Mouse (Mus musculus) ovary, postnatal 36 days (tissue): ENCODE results near the gene Grik4.

Experiments used
- DNase-seq: peaks from one replicate; pipeline ENCODE4 v3.0.0; 2022; ENCODE audit warnings: low spot score, mixed read lengths

Grik4 gene

DNA sequence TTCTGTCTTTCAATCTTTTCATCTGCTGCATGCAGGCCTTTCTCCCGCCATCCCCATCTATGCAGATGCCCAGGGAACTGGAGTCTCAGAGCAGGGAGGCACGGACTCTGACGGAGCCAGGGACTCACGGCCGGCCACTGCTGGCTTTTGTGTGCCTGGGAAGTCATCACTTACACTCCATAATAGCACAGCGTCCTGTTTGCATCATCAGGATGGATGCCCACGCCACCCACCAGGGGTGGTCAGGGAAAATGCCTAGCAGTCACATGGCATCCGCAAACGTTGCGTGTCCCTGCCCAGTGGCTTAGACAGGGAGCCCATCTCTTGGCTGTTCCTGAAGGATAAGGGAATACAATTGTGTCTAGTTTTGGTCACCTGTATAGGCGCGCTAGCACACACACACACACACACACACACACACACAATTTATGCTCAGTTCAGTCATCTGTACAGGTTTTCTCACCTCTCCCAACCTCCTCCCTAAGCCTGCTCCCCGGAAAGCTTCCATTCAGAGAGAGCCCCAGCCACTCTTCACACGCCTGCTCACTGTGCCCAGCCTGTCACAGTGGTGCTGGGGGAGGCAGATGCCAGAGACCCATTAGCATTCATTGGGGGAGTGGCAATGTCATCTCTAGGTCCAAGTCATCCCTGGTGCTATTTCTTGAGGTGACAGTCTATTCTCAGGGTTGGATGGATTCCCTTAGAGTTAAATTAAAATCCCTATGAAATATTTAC is 370.5 kb downstream of the Grik4 start:
- DNase-seq = no peak

DNA sequence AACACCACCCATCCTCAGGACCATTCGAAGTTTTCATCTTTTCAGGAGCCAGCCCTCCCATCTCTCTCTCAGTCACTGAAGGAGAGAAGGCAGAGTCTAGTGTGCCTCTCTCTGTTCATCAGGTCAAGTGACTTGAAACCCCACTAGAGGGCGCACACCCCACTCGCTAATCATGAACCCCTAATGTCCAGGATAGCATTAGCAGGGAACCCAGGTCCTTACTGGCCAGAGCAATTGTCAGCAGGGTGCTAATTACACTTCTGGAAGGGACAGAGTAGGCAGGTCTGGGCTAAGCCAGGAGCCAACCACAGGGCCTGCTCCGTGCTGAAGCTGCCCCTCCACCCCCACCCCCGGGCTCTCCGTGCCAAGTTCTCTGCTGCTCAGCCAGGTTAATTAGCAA is 371.1 kb downstream of the Grik4 start:
- peak; percentile 50 for DNase-seq

DNA sequence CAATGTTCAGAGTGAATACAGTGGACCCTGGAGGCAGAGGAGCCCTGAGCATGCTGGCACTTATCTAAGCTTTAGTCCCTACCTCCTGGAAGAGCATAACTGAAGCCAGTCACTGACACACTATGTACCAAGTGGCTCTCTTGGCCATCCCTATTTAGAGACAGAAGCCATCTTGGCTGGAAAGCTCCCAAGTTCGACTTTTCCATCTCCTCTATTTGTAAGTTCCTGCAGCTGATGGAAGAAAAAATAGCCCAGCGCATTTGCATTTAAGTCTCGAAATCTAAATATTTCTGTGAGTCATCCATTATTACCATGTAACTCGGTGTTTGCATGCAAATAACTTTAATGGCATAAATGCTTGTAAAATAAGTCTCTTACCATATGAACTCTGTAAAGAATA is 378.4 kb downstream of the Grik4 start:
- DNase-seq = no peak

DNA sequence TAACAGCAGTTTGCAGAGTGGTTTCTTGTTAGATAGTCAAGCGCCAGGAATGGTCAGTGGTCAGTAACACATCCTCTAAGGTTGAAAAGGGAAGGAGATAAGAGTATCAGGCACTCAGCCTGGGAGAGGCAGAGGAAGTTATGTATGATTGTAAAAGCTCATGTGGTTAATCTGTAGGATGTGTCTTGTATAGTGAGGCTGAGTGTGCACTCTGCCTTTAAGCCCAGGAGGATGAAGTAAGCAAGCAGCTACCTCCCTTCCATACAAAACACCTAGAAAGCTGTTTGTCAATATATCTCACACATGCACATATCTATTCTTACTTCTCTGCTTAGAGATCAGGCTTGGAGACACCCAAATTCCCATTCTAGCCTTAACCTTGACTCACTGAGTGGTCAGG is 389.1 kb downstream of the Grik4 start:
- no peak for DNase-seq

DNA sequence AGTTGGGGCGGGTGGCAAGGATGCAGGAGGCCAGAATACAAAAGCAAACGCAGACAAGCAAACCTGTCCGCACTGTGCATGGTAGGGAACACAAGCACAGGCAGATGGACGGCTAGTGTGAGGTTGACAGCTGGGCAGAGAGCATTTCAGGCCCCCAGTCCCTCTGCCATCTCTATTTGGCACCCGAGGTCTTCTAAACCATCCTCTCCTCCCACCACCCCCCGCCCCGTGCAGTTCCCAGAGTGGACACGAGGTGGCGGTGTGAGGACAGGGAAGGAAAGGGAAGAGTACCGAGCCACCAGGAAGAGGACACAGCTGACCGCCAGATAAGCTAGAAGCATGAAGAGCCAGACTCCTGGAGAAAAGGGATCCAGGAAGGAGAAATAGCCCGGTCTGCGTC is 394.2 kb downstream of the Grik4 start:
- peak; percentile 69 for DNase-seq

DNA sequence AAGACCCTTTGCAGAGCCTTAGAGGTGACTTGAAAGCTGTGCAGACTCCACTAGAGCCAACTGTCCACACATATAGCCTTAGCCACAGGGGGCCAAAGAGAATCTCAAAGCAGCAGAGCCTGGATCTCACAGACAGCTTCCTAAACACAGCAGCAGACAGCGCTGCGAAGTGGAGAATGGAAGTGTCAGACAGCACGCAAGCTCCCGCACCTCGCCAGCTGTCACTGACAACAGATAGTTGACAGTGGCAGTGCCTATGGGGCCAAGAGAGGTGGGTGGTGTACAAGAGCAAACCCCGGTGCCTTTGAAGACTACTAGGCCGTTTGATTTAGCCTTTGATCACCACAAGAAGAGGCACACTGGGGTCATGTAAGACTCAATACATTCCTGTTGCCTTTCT is 395.3 kb downstream of the Grik4 start:
- DNase-seq = no peak

- DNase-seq = no peak
Measured at GRCm38 (mm10) chr9:42544521-42544920, 399.8 kb downstream of the Grik4 start.

DNA sequence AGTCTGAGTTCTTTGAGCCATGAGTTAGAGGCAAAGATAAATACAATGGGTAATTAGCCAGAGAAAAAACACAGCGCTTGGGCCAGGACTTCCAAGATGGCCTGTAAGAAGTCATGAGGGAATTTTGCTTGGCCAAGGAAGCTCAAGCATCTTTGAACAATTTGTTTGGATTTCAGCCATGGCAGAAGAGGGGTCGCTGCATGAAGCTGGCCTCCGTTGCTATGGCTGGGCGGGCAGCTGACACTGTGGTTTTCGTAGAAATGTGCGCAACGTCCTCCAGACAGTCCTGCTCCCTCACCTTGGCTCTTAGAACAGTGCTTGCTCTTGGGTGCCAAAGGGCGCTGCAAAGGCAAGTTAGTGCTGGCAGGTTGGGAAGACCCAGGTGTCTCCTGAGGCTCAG is 410.8 kb downstream of the Grik4 start:
- no peak for DNase-seq

DNA sequence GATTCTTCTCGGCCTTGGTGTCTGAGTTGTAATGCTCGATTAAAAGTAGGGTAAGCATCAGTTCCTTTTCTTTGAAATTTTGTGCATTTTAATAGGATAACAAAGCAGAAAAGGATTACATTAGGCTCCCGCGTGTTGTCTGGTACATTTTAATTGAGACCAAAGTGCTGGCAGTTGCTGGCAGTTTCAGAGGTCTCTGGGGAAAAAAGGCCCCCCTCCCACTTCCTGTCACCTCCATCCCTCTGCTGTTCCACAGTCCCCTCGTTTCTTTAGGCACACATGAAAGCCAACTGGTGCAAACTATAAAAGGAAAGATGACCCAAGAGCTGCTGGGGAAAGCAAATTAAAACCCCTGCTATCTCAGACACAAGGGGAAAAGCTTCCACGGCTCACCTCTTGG is 411.3 kb downstream of the Grik4 start:
- no peak for DNase-seq

DNA sequence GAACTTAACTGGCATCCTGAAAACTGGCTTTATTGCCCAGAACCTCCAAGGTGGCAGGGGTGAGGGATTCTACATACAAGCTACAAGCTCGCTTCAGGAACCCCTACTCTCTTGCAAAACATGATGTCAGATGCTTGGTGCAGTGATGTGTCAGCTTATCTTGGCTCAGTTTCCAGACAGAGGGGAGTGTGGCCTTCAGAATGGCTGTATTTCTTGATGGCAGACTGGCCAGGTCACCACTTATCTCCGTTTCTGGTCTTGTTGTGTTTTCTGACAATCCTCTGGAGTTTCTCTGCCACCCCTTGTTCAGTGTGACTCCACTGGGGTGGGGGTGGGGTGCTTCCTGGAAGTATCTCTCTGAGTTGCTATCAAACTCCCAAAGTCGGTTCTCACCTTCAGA is 412.3 kb downstream of the Grik4 start:
- DNase-seq = no peak

- no peak for DNase-seq
Measured at GRCm38 (mm10) chr9:42530221-42531152, 413.8 kb downstream of the Grik4 start.

DNA sequence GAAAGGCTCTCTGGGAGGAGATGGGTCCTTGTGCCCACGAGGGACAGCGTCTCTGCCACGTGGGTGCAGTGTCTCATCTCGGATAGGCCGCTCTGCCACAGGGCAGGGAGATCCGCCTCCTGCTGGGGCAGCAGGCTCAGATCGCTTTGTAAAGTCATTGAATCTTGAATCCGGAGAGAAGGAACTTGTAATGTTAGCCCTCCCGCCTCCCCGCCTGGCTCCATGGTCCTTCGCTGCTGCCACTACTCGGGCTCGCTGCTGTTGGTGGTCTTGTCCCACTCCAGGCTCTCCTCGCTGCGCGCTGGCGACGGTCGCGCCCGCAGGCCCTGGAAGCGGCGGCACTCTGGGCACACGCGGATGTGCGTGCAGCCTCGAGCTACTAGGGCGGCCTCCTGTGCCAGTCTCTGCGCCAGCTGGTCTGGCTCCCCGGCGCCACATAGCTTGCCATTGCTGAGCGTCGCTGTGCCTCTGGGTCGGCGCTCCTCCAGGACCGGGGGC is 423.7 kb downstream of the Grik4 start:
- peak; percentile 44 for DNase-seq

DNA sequence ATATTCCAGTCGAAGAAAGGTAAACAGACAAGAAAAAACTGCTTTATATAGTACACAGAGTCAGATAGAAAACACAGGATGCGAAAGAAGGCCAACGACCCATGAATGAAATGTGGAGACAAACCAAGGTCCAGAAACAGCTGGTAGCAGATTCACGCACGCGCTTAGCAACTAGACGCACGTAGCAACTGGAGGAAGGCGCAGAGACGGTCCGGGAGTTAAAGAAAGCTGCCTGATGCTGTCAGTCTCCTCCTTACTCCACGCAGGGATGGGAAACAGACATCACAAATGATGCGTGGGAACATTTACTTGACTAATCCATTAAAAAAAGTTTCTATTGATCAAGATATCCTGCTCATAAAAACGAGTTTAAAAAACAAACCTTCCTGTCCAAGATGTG is 426.1 kb downstream of the Grik4 start:
- DNase-seq = no peak

DNA sequence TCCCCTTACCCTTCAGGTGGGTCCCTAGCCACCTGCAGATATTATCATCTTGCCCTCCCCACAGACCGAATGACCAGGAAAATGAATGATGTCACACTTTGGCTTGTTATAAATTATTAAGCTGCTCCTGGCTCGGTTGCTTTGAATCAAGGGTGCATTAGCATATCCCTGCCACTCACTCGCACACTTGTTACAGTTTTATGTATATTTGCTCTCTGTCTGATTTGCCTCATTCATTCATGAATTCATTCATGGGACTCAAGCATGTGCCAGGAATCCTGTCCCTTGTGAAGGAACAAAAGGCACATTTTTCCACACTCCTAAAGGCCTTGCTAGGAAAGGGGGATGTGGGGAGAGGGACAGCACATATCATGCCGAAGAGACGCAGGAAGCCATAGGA is 431.1 kb downstream of the Grik4 start:
- no peak for DNase-seq

DNA sequence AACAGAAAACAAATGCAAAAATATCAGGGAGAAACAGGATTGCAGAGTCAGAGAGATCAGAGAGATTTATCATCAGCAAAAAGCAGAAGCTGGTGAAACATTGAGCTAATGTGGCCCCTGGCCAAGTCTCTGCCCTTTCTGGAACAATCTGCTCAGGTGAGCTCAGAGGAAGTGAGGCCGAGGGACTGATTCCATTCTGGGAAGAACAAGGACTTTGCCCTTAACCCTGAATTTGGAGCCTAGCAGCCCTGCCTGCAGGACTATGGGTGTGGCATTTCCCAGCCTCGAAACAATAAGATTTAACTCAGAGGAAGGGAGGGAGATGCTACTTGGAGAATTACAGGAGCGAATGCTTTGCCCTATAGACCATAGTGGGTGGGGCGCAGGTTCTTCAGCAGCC is 432.0 kb downstream of the Grik4 start:
- no peak for DNase-seq

GRCm38 (mm10) chr9:42508235-42508634 is 436.1 kb downstream of the Grik4 start:
- DNase-seq = no peak

- no peak for DNase-seq
Measured at GRCm38 (mm10) chr9:42507709-42508108, 436.6 kb downstream of the Grik4 start, which contains the start of gene Tbcel. TSS of gene Tbcel (minus strand) at chr9:42507809.

GRCm38 (mm10) chr9:42507022-42507421 is 437.3 kb downstream of the Grik4 start:
- no peak for DNase-seq

DNA sequence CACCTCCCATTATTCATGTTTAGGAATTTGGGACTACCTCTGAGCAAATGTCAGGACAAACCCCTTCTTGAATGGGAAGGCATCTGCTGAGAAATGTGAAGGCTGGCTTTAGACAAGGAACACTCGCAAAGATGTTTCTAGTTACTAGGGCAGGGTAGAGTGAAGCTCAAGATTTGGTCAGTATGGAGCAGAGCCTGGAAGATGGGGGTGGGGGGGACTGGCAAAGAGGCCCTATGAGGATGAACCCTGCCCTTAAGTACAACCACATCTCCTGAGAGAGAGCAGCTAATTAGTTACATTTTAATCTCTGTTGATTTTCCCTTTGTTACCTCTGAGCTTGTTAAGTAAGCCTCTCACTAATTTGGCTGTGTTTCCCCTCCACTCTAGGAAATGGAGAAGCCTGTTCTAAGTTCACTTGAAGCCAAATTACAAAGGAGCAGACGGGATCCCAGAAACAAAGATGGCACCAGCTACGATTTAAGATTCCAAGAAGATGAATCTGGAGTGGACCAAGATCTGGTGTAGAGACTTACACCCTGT is 439.3 kb downstream of the Grik4 start:
- DNase-seq = no peak

DNA sequence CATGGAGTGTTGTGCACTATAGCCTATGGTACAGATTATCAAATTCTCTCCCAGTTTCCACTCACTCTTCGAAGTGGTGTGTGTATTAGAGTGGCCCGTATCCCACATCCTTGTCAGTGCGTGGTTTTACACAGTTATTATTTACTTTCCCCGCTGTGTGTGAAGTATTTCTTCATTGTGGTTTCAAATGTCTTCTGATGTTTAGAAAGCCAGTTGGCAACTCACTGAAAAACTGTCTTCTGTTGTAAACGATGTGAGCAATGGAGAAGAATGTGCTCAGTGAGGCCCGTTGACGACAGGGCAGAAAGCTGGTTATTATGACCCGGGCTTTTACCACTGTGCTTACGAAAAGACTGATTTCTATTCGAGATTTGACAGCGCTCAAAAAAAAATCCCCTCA is 439.7 kb downstream of the Grik4 start:
- no peak for DNase-seq

GRCm38 (mm10) chr9:42503709-42504108 is 440.6 kb downstream of the Grik4 start:
- no peak for DNase-seq

GRCm38 (mm10) chr9:42496296-42496695 is 448.0 kb downstream of the Grik4 start:
- DNase-seq = no peak

DNA sequence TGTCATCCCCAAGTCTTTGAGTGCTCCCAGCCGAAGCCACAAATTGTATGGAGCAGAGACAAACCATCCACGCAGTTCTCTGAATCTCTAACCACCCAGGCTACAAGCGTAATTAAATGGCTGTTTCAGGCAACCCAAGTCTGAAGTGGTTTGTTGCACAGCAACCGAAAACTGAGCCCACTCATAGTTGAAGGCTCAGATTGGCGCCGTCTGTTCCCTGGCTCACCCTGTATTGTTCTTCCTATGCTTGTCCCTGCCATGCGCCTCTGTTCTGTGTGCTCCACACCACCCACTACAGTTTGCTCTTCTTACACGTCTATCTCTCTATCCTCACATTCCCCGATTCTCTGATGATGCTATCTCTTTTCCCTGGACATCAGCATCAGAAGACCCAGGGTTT is 452.5 kb downstream of the Grik4 start:
- DNase-seq = no peak
